In genomic region chr6:99105979-99106378, GRCm38 (mm10) we compare ENCODE assay signal across 24 mouse cellular contexts.
DNase-seq lines count a peak whose midpoint lies in the region; ATAC-seq and TF ChIP-seq lines count a peak whose summit lies in the region.
"Had no signal": no experiment of that assay in that cellular context is flagged by ENCODE, and none has a peak within 500 bp of the region (broad histone marks: within the 10 kb centered on the region; RNA-seq: fewer than 3 reads in every experiment).

No protein-coding gene starts in this region.

- H3K79me2 ChIP-seq in heart, adult 2 months (replicated peaks; ENCODE audit: control insufficient read depth, insufficient read depth, low read length): no peaks in the 10 kb centered on the region

- ATAC-seq in heart, embryonic 12.5 days (ENCODE audit: insufficient number of reproducible peaks, low FRiP score): no peak
- peak; percentile 71 for ATAC-seq in intestine, postnatal 0 days
- peak; percentile 77 for ATAC-seq in megakaryocyte-erythroid progenitor cell, adult 5-6 weeks (replicated peaks; ENCODE audit: low FRiP score, low TSS enrichment, poor library complexity, severe bottlenecking)
- no peak for ATAC-seq in granulocyte monocyte progenitor cell, adult 5-6 weeks (replicated peaks; ENCODE audit: poor library complexity, severe bottlenecking)
- ATAC-seq: activated CD4-positive, CD25-positive, alpha-beta regulatory T cell, adult 4 months; forebrain, embryonic 15.5 days; midbrain, embryonic 15.5 days had no signal

- H3K27ac ChIP-seq in heart, embryonic 12.5 days (ENCODE audit: poor library complexity, severe bottlenecking): peak overlapping the region; percentile 15; the same call in 1 of the 2 replicates
- H3K27ac ChIP-seq in heart, adult 2 months: no peak overlapping the region
- 0 out of 2 replicates have a peak overlapping the region, but pooled peaks have one; percentile 57 for H3K27ac ChIP-seq in intestine, postnatal 0 days (ENCODE audit: low read depth, low read length)
- H3K27ac ChIP-seq: embryonic facial prominence, embryonic 10.5 days; forebrain, embryonic 15.5 days; hindbrain, embryonic 15.5 days; kidney, postnatal 0 days; left cerebral cortex, adult 2 months; midbrain, embryonic 15.5 days had no signal

- intact Hi-C loops in heart, adult 2 months (cut with DNase I): loop anchor here (5.0 kb wide), 1 partner anchor 59 kb away; no protein-coding TSS in a partner anchor

- TF ChIP-seq CTCF in heart, adult 2 months (IDR thresholded peaks at IDR 0.05): no peak
- no peak for TF ChIP-seq CTCF in intestine, postnatal 0 days (IDR thresholded peaks at IDR 0.05; ENCODE audit: low read depth)

- H3K9me3 ChIP-seq in heart, embryonic 12.5 days (replicated peaks): no peaks in the 10 kb centered on the region
- no peaks in the 10 kb centered on the region for H3K9me3 ChIP-seq in intestine, postnatal 0 days (ENCODE audit: control insufficient read depth)
- H3K9me3 ChIP-seq: embryonic facial prominence, embryonic 10.5 days; forebrain, embryonic 15.5 days; hindbrain, embryonic 15.5 days; midbrain, embryonic 15.5 days had no signal

- H3K36me3 ChIP-seq in heart, embryonic 12.5 days: no peaks in the 10 kb centered on the region
- H3K36me3 ChIP-seq in heart, adult 2 months (ENCODE audit: control insufficient read depth, insufficient read depth, low read length): no peaks in the 10 kb centered on the region
- no peaks in the 10 kb centered on the region for H3K36me3 ChIP-seq in intestine, postnatal 0 days (ENCODE audit: control insufficient read depth, insufficient read depth)
- H3K36me3 ChIP-seq: forebrain, embryonic 15.5 days; hindbrain, embryonic 15.5 days; midbrain, embryonic 15.5 days had no signal

- H3K9ac ChIP-seq in heart, embryonic 12.5 days: no peak overlapping the region
- H3K9ac ChIP-seq in heart, adult 2 months (ENCODE audit: low read depth, low read length): no peak overlapping the region
- H3K9ac ChIP-seq in intestine, postnatal 0 days (ENCODE audit: low read depth, low read length): no peak overlapping the region
- H3K9ac ChIP-seq: forebrain, embryonic 15.5 days; hindbrain, embryonic 15.5 days; midbrain, embryonic 15.5 days had no signal

- no peak overlapping the region for H3K4me2 ChIP-seq in heart, embryonic 12.5 days
- H3K4me2 ChIP-seq in intestine, postnatal 0 days (replicated peaks; ENCODE audit: low read depth): no peak overlapping the region
- H3K4me2 ChIP-seq: forebrain, embryonic 15.5 days; hindbrain, embryonic 15.5 days; midbrain, embryonic 15.5 days had no signal

- no peaks in the 10 kb centered on the region for H3K27me3 ChIP-seq in heart, embryonic 12.5 days (replicated peaks)
- H3K27me3 ChIP-seq in heart, adult 2 months (ENCODE audit: control insufficient read depth, insufficient read depth, low read length): no peaks in the 10 kb centered on the region
- H3K27me3 ChIP-seq in intestine, postnatal 0 days (replicated peaks; ENCODE audit: control insufficient read depth, insufficient read depth, low read length): no peaks in the 10 kb centered on the region
- H3K27me3 ChIP-seq: forebrain, embryonic 15.5 days; hindbrain, embryonic 15.5 days; megakaryocyte, embryonic 14.5 days; midbrain, embryonic 15.5 days had no signal

- no peak for DNase-seq in heart, adult 2 months
- peak; percentile 49 for DNase-seq in c-Kit-positive CD71-positive TER-119-negative erythroid progenitor cells, embryonic 14.5 days (ENCODE audit: low read depth)
- DNase-seq in adrenal gland, postnatal 10 days: no peak
- no peak for DNase-seq in cerebellum, adult 9-10 months
- DNase-seq: adrenal gland, adult 8-10 months; cerebellum, adult 9-11 months; gastrocnemius, postnatal 10 days; heart, postnatal 4 days; kidney, adult 11 months; lung, adult 2 months; thymus, adult 18-20 months; thymus, postnatal 36 days had no signal

- WGBS in heart, embryonic 12.5 days: 41% methylated on average over 4 of the region's 4 CpGs
- 60% methylated on average over 4 of the region's 4 CpGs for WGBS in heart, adult 2 months
- 40% methylated on average over 4 of the region's 4 CpGs for WGBS in intestine, postnatal 0 days

- no peak for TF ChIP-seq POLR2A in heart, adult 2 months (IDR thresholded peaks at IDR 0.05; ENCODE audit: insufficient read depth, low read depth, low read length)

- peaks cover 47% of the 10 kb centered on the region for H3K4me1 ChIP-seq in heart, embryonic 12.5 days (replicated peaks)
- no peaks in the 10 kb centered on the region for H3K4me1 ChIP-seq in heart, adult 2 months (ENCODE audit: control insufficient read depth, insufficient read depth, low read length)
- peaks cover 15% of the 10 kb centered on the region; the same call in 1 of the 2 replicates for H3K4me1 ChIP-seq in intestine, postnatal 0 days (replicated peaks; ENCODE audit: control insufficient read depth, insufficient read depth, low read length)

- no peak overlapping the region for H3K4me3 ChIP-seq in heart, embryonic 12.5 days
- no peak overlapping the region for H3K4me3 ChIP-seq in heart, adult 2 months
- H3K4me3 ChIP-seq in intestine, postnatal 0 days (ENCODE audit: low read depth, low read length): no peak overlapping the region
- H3K4me3 ChIP-seq: embryonic facial prominence, embryonic 10.5 days; forebrain, embryonic 15.5 days; hindbrain, embryonic 15.5 days; left cerebral cortex, adult 2 months; megakaryocyte, embryonic 14.5 days; midbrain, embryonic 15.5 days had no signal

- no peak for TF ChIP-seq EP300 in heart, adult 2 months (IDR thresholded peaks at IDR 0.05; ENCODE audit: insufficient read depth, low read depth, low read length)

Comparison
In these comparisons a context has a peak if more than half of its experiments do, and no peak if none do; other contexts are left out.
1. ATAC-seq: peak in intestine, postnatal 0 days (single experiment) and megakaryocyte-erythroid progenitor cell, adult 5-6 weeks (single experiment); none in heart, embryonic 12.5 days (single experiment) and granulocyte monocyte progenitor cell, adult 5-6 weeks (single experiment).